Mouse (Mus musculus) central nervous system, embryonic 11.5 days (tissue): ENCODE data around the gene Tmprss4. TPM values are rescaled to one million over a fixed set of nuclear protein-coding genes. Genes with fewer than 3 reads are reported as not detected.

Experiments
- polyA plus RNA-seq: library from polyadenylated mRNA; depleted of rRNA; stranded (reverse); fragments of >200 nt; gene quantifications from 2 replicates; pipeline ENCODE4 v1.2.3, GENCODE M21; 2012; rRNA removed

Gene Tmprss4
- polyA plus RNA-seq = 0.02 and 0.07 TPM in 2 replicates

DNA sequence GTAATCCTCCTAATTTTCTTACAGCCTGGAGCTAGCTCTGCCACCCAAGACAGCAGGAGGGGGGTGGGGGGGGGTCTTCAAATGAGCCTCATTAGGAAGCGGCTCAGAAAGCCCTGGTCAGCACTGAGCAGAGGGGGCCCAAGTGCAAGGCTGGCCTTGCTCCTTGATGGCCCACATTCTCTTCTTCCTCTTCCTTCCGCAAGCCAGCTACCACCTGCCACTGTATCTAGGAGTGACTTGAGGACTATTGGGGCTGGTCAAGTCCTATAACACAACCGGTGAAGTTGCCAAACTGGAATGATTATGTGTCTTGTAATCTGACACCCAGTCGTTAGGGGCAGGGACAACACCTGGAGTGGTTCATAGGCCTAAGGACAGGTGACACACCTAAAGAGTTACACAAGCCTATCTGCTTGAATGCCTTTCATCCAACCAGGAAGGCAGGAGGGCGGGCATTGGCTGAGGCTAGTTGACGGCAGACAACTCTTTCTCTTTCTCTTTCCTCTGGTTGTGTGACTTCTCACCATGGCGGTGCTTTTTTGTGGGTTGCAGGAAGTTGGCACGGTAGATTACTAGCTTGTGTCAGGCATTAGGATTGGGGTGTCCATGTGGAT, at the start of gene Tmprss4:
Gene Tmprss4 (minus strand): TSS at position 296 of the 614 bp plus-strand sequence.

DNA sequence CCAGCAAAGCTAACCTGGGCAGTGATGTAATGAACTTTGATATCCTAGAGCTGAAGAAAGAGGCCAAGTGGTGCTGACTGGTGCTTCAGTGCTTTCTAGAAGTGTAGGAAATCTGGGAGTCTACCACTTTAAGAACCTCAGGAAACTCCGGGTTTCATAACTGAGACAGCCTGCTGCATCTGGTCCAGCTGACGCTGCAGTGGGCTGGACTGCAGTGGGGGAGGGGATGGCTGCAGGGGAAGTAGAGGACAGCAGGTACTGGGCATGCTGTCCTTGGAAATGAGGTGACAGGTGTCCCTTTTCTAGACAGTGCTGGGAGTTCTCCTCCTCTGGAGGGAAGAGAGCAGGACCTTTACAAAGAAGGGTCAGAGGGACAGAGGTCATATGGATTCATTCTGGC, 22.1 kb downstream of the Tmprss4 start, which contains the start of gene BC049352:
Gene BC049352 (plus strand): TSS at position 238 of the 400 bp plus-strand sequence.

DNA sequence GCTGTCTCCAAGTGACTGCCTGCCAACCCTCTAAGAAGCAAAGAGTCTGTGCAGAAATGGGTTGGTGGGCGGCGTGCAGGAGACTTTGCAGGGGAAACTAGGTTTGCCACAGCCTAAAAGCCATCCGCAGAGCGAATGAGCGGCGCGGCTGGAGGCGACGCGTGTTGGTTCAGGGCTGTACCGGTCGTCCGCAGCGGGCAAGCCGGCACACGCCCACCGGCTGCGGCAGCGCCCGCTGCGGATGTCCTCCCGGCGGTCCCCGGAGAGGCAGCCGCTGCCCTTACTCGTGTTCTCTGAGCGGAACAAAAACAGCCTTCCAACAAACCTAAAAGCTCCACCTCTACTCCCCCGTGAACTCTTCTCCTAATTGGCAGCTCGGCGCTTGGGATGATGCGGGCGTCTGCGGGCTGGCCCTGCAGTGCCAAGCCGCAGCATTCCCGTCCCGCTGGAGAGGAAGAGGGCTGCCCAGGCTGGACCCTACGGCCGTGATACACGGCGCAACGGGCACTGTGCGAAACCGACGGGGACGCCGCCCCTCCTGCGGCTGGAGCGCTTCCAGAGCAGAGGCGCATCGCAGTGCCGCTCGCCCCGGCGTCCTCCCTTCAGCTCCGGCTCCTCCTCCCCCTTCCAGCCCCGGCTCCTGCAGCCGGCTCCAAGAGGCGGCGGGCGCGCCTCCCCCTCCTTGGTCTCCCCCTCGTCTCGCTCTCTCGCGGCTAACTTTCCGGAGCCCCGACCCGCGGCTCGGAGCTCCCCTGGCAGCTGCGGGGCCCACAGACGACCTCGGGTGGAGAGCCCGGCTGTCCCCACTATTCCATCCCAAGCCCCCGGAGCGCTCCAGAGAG, 65.5 kb downstream of the Tmprss4 start, which contains the start of gene Scn4b:
Gene Scn4b (plus strand): TSS at position 205 of the 842 bp plus-strand sequence.

Other genes with a start within 250 kb of the Tmprss4 start
- 19.1 and 28.7 TPM in 2 replicates for gene Ube4a, start 238.5 kb downstream of the Tmprss4 start, polyA plus RNA-seq
- 0.05 and 0.06 TPM in 2 replicates for gene Cd3g, start 223.7 kb downstream of the Tmprss4 start, polyA plus RNA-seq
- gene Cd3d, start 222.3 kb downstream of the Tmprss4 start, polyA plus RNA-seq = not detected in 2 replicates
- not detected in 2 replicates for gene Cd3e, start 194.5 kb downstream of the Tmprss4 start, polyA plus RNA-seq
- 0.94 and 3.8 TPM in 2 replicates for gene Mpzl2, start 164.3 kb downstream of the Tmprss4 start, polyA plus RNA-seq
- 1.4 and 1.8 TPM in 2 replicates for gene Mpzl3, start 148.9 kb downstream of the Tmprss4 start, polyA plus RNA-seq
- gene Jaml, start 124.9 kb downstream of the Tmprss4 start, polyA plus RNA-seq = 0.13 and 0.41 TPM in 2 replicates
- 4.6 and 5.2 TPM in 2 replicates for gene Scn2b, start 86.3 kb downstream of the Tmprss4 start, polyA plus RNA-seq
- gene Scn4b, start 65.7 kb downstream of the Tmprss4 start, polyA plus RNA-seq = 0.25 and 0.32 TPM in 2 replicates
- not detected in 2 replicates for gene BC049352, start 22.1 kb downstream of the Tmprss4 start, polyA plus RNA-seq
- 0.98 and 1.0 TPM in 2 replicates for gene Il10ra, start 65.1 kb upstream of the Tmprss4 start, polyA plus RNA-seq
- gene Tmprss13, start 115.0 kb upstream of the Tmprss4 start, polyA plus RNA-seq = 0.06 and 0.11 TPM in 2 replicates
- 118 and 132 TPM in 2 replicates for gene Fxyd6, start 166.1 kb upstream of the Tmprss4 start, polyA plus RNA-seq
- 2.3 and 2.7 TPM in 2 replicates for gene Fxyd2, start 195.6 kb upstream of the Tmprss4 start, polyA plus RNA-seq
- 1.6 and 2.0 TPM in 2 replicates for gene Dscaml1, start 222.5 kb upstream of the Tmprss4 start, polyA plus RNA-seq